In genomic region chr12:70974441-70975266, GRCm38 (mm10) we compare ENCODE assay signal across 8 mouse cellular contexts. TPM values are rescaled to one million over a fixed set of nuclear protein-coding genes. Genes with fewer than 3 reads are reported as not detected.
DNase-seq lines count a peak whose midpoint lies in the region; ATAC-seq and TF ChIP-seq lines count a peak whose summit lies in the region.

Psma3 (plus strand) TSS chr12:70974621.

- H3K4me1 ChIP-seq in embryonic facial prominence, embryonic 13.5 days = peaks cover 9% of the 10 kb centered on the region
- peaks cover 10% of the 10 kb centered on the region for H3K4me1 ChIP-seq in kidney, adult 2 months (ENCODE audit: control insufficient read depth, insufficient read depth, low read length)
- peaks cover 7% of the 10 kb centered on the region for H3K4me1 ChIP-seq in limb, embryonic 12.5 days (replicated peaks)
- H3K4me1 ChIP-seq in midbrain, embryonic 15.5 days = peaks cover 13% of the 10 kb centered on the region
- peaks cover 2% of the 10 kb centered on the region; the same call in 1 of the 2 replicates for H3K4me1 ChIP-seq in spleen, adult 2 months (ENCODE audit: control insufficient read depth, insufficient read depth, insufficient read length)

- H3K9ac ChIP-seq in embryonic facial prominence, embryonic 13.5 days = peak within 1 kb of the TSS; percentile 99
- peak within 1 kb of the TSS; percentile 96 for H3K9ac ChIP-seq in limb, embryonic 12.5 days (replicated peaks)
- H3K9ac ChIP-seq in midbrain, embryonic 15.5 days = peak within 1 kb of the TSS; percentile 98

- H3K27me3 ChIP-seq in embryonic facial prominence, embryonic 13.5 days = no peaks in the 10 kb centered on the region
- no peaks in the 10 kb centered on the region for H3K27me3 ChIP-seq in kidney, adult 2 months (replicated peaks; ENCODE audit: control insufficient read depth, insufficient read depth, low read length)
- H3K27me3 ChIP-seq in limb, embryonic 12.5 days = no peaks in the 10 kb centered on the region
- no peaks in the 10 kb centered on the region for H3K27me3 ChIP-seq in midbrain, embryonic 15.5 days (replicated peaks)
- no peaks in the 10 kb centered on the region for H3K27me3 ChIP-seq in spleen, adult 2 months (ENCODE audit: control insufficient read depth, insufficient read depth, low read length)

- peak within 1 kb of the TSS; percentile 77 for H3K4me2 ChIP-seq in embryonic facial prominence, embryonic 13.5 days
- peak within 1 kb of the TSS; percentile 79 for H3K4me2 ChIP-seq in limb, embryonic 12.5 days
- H3K4me2 ChIP-seq in midbrain, embryonic 15.5 days = peak within 1 kb of the TSS; percentile 66

- no peaks in the 10 kb centered on the region for H3K9me3 ChIP-seq in embryonic facial prominence, embryonic 13.5 days
- no peaks in the 10 kb centered on the region for H3K9me3 ChIP-seq in limb, embryonic 12.5 days
- no peaks in the 10 kb centered on the region for H3K9me3 ChIP-seq in midbrain, embryonic 15.5 days

- TF ChIP-seq CTCF in kidney, adult 2 months (conservative IDR thresholded peaks at IDR 0.05; ENCODE audit: insufficient read depth, insufficient read length, low read depth, low read length) = no peak
- no peak for TF ChIP-seq CTCF in spleen, adult 2 months (IDR thresholded peaks at IDR 0.05; ENCODE audit: extremely low read depth, insufficient read depth, insufficient read length, insufficient replicate concordance)

- H3K36me3 ChIP-seq in embryonic facial prominence, embryonic 13.5 days = peaks cover 17% of the 10 kb centered on the region
- peaks cover 3% of the 10 kb centered on the region for H3K36me3 ChIP-seq in kidney, adult 2 months (ENCODE audit: control insufficient read depth, insufficient read depth, low read length)
- H3K36me3 ChIP-seq in limb, embryonic 12.5 days = peaks cover 15% of the 10 kb centered on the region
- H3K36me3 ChIP-seq in midbrain, embryonic 15.5 days (replicated peaks) = 0 out of 2 replicates have a peak, but pooled peaks cover 1% of the 10 kb centered on the region
- H3K36me3 ChIP-seq in spleen, adult 2 months (ENCODE audit: control insufficient read depth, insufficient read depth, low read length) = peaks cover 2% of the 10 kb centered on the region; the same call in 1 of the 2 replicates

- ATAC-seq in embryonic facial prominence, embryonic 13.5 days (ENCODE audit: insufficient number of reproducible peaks, insufficient read depth, low FRiP score, low TSS enrichment, low read depth) = peak; percentile 99
- ATAC-seq in limb, embryonic 12.5 days (ENCODE audit: insufficient number of reproducible peaks, insufficient read depth, low FRiP score, low TSS enrichment, low read depth) = peak; percentile 98
- ATAC-seq in midbrain, embryonic 15.5 days (replicated peaks) = peak; percentile 99

- peak within 1 kb of the TSS; percentile 98 for H3K27ac ChIP-seq in embryonic facial prominence, embryonic 13.5 days
- H3K27ac ChIP-seq in kidney, adult 2 months (ENCODE audit: insufficient read depth, low read depth, low read length) = peak within 1 kb of the TSS; percentile 96
- H3K27ac ChIP-seq in limb, embryonic 12.5 days = peak within 1 kb of the TSS; percentile 97
- H3K27ac ChIP-seq in midbrain, embryonic 15.5 days = peak within 1 kb of the TSS; percentile 98
- H3K27ac ChIP-seq in spleen, adult 2 months (ENCODE audit: insufficient read depth, low read length) = peak within 1 kb of the TSS; percentile 92

- DNase-seq in 3134 (ENCODE audit: extremely low read depth, insufficient read length, low spot score) = peak; percentile 91
- DNase-seq in adrenal gland, postnatal 36 days = peak; percentile 92
- peak; percentile 93 to 96 for DNase-seq in heart, adult 18-20 months
- DNase-seq in kidney, adult 2 months = peak; percentile 97
- peak; percentile 87 to 92 for DNase-seq in spleen, adult 2 months (ENCODE audit: low read depth in 1 of 2, low spot score in 2 of 2)

- under 1% methylated on average over 71 of the region's 71 CpGs for WGBS in embryonic facial prominence, embryonic 13.5 days
- under 1% methylated on average over 71 of the region's 71 CpGs for WGBS in kidney, adult 2 months
- WGBS in limb, embryonic 12.5 days = under 1% methylated on average over 70 of the region's 71 CpGs
- under 1% methylated on average over 71 of the region's 71 CpGs for WGBS in midbrain, embryonic 15.5 days
- under 1% methylated on average over 71 of the region's 71 CpGs for WGBS in spleen, adult 2 months

- peak within 1 kb of the TSS; percentile 98 for H3K4me3 ChIP-seq in embryonic facial prominence, embryonic 13.5 days
- H3K4me3 ChIP-seq in kidney, adult 2 months (ENCODE audit: insufficient read depth, low read depth, low read length) = peak within 1 kb of the TSS; percentile 99
- peak within 1 kb of the TSS; percentile 92 for H3K4me3 ChIP-seq in limb, embryonic 12.5 days (replicated peaks)
- peak within 1 kb of the TSS; percentile 79 for H3K4me3 ChIP-seq in midbrain, embryonic 15.5 days
- peak within 1 kb of the TSS; percentile 89 for H3K4me3 ChIP-seq in spleen, adult 2 months (ENCODE audit: extremely low read depth, insufficient read depth, insufficient read length)

- TF ChIP-seq POLR2A in kidney, adult 2 months (IDR thresholded peaks at IDR 0.05; ENCODE audit: low read depth, low read length) = peak; percentile 88
- TF ChIP-seq POLR2A in spleen, adult 2 months (IDR thresholded peaks at IDR 0.05; ENCODE audit: low read depth, low read length) = peak; percentile 67

RNA-seq across cellular contexts. Expression of gene Psma3, which starts in this region (rescaled TPM):
- total RNA-seq in adrenal gland, postnatal 36 days (2021) = 100 to 1,000 TPM; 366 to 395 TPM
- 638 and 649 TPM in 2 replicates for polyA plus RNA-seq in embryonic facial prominence, embryonic 13.5 days (2015; fragmentation: Nextera tagmentation; extraction: Ambion mirVana)
- 100 to 1,000 TPM; 182 to 184 TPM for total RNA-seq in heart, adult 18-20 months (2021)
- 21.1 and 44.9 TPM in 2 replicates for polyA plus RNA-seq in kidney, adult 2 months (2012; rRNA removed)
- polyA plus RNA-seq in limb, embryonic 12.5 days (2016; fragmentation: Nextera tagmentation; extraction: Ambion mirVana) = 611 and 672 TPM in 2 replicates
- 495 and 513 TPM in 2 replicates for polyA plus RNA-seq in midbrain, embryonic 15.5 days (2015; fragmentation: Nextera tagmentation; extraction: Ambion mirVana)
- 9.9 and 11.0 TPM in 2 replicates for polyA plus RNA-seq in spleen, adult 2 months (2012; rRNA removed)

Comparison
In these comparisons a context has a peak if more than half of its experiments do, and no peak if none do; other contexts are left out.
1. Peak in every context shown above with its lines: DNase-seq, ATAC-seq, H3K4me3 ChIP-seq and H3K27ac ChIP-seq.
2. RNA of gene Psma3 (polyA plus RNA-seq): 638 to 649 TPM in embryonic facial prominence, embryonic 13.5 days, 611 to 672 TPM in limb, embryonic 12.5 days and 495 to 513 TPM in midbrain, embryonic 15.5 days; 21.1 to 44.9 TPM in kidney, adult 2 months and 9.9 to 11.0 TPM in spleen, adult 2 months; every median in the first group is over 10 times any median in the second.